Mouse (Mus musculus): ENCODE results near the gene Gm5089. TPM values are rescaled to one million over a fixed set of nuclear protein-coding genes. Genes with fewer than 3 reads are reported as not detected.

Gene Gm5089
- polyA plus RNA-seq, 2 experiments: not detected

- H3K27ac ChIP-seq: no peak overlapping the region
- H3K36me3 ChIP-seq (replicated peaks; ENCODE audit: control insufficient read depth, insufficient read depth, low read depth): no peaks in the 10 kb centered on the region
- peaks cover 56% of the 10 kb centered on the region for H3K27me3 ChIP-seq (ENCODE audit: control insufficient read depth, insufficient read depth, low read length)
- no peaks in the 10 kb centered on the region for H3K9me3 ChIP-seq (ENCODE audit: control insufficient read depth, low read length)
- DNase-seq (ENCODE audit: low read depth in 3 of 3, low spot score in 3 of 3): no peak
- peak overlapping the region; percentile 25; the same call in 1 of the 2 replicates for H3K4me2 ChIP-seq (ENCODE audit: low read depth)
- no peak overlapping the region for H3K9ac ChIP-seq (replicated peaks)
- no peaks in the 10 kb centered on the region for H3K4me1 ChIP-seq (replicated peaks; ENCODE audit: control insufficient read depth in 2 of 2, insufficient read depth in 2 of 2, low read length in 1 of 2)
- ATAC-seq (ENCODE audit: insufficient read depth): no peak
- no peak overlapping the region; a peak in 1 of 4 replicates for H3K4me3 ChIP-seq (ENCODE audit: insufficient read depth in 1 of 2, low read depth in 2 of 2, low read length in 2 of 2)
- WGBS (ENCODE audit: insufficient replicate concordance): 8% methylated on average over 32 of the region's 32 CpGs
- TF ChIP-seq EP300 (IDR thresholded peaks at IDR 0.05; ENCODE audit: low read depth) (no peak), CTCF (IDR thresholded peaks at IDR 0.05; ENCODE audit: low read depth) (0 out of 2 replicates have a peak, but pooled peaks have one; percentile 14)
Observed at GRCm38 (mm10) chr14:122453388-122453995, 2.6 kb upstream of the Gm5089 start.

DNA sequence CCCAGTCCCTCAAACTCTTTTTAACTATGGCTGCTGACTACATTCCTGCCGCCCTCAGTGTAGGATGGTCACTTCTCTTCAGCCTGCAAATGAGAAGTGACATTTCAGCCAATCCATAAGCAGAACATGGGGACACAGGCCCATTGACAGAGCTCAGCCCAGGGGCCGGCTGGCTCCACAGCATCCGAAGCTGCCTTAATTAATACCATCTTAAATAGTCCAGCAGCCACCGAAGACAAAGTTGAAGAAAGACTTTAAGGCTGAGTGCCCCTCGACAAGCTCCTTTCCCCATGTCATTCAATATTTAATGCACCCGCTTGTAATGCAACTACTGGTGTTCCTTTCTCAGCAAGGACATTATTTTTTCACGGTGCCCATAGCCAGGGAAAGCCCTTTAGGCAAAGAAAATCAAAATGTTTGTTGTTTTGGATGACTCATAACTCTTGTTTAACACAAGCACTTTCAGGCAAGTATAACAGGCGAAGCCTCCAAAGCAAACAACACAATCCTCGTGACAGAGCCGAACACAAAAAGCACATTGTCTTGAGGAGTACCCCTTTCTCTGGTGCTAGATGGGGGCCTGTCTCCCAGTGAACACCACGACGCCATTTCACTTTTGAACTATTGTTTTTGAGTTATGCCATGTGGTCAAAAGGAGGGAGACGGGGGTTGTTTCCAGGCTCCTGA, 1.9 kb upstream of the Gm5089 start:
- 40% methylated on average over 13 of the region's 13 CpGs for WGBS (ENCODE audit: insufficient replicate concordance)
- no peaks in the 10 kb centered on the region for H3K9me3 ChIP-seq (ENCODE audit: control insufficient read depth, low read length)

GRCm38 (mm10) chr14:122451551-122452145, 733 bp upstream of the Gm5089 start:
- Histone ChIP-seq H3K9ac (replicated peaks) (no peak overlapping the region), H3K9me3 (ENCODE audit: control insufficient read depth, low read length) (no peaks in the 10 kb centered on the region), H3K4me2 (ENCODE audit: low read depth) (no peak overlapping the region), H3K27ac (no peak overlapping the region), H3K4me3 (ENCODE audit: insufficient read depth in 1 of 2, low read depth in 2 of 2, low read length in 2 of 2) (no peak overlapping the region), H3K4me1 (replicated peaks; ENCODE audit: control insufficient read depth in 2 of 2, insufficient read depth in 2 of 2, low read length in 1 of 2) (no peaks in the 10 kb centered on the region), H3K36me3 (replicated peaks; ENCODE audit: control insufficient read depth, insufficient read depth, low read depth) (no peaks in the 10 kb centered on the region), H3K27me3 (ENCODE audit: control insufficient read depth, insufficient read depth, low read length) (peaks cover 58% of the 10 kb centered on the region)
- ATAC-seq (ENCODE audit: insufficient read depth) (no peak), DNase-seq (ENCODE audit: low read depth in 3 of 3, low spot score in 3 of 3) (no peak)
- WGBS (ENCODE audit: insufficient replicate concordance): 50% methylated on average over 5 of the region's 5 CpGs
- TF ChIP-seq EP300 (IDR thresholded peaks at IDR 0.05; ENCODE audit: low read depth) (no peak), CTCF (IDR thresholded peaks at IDR 0.05; ENCODE audit: low read depth) (no peak)

More for the DNA sequence above, 1.9 kb upstream of the Gm5089 start:
- H3K36me3 ChIP-seq (replicated peaks; ENCODE audit: control insufficient read depth, insufficient read depth, low read depth): no peaks in the 10 kb centered on the region
- TF ChIP-seq EP300 (IDR thresholded peaks at IDR 0.05; ENCODE audit: low read depth) (no peak), CTCF (IDR thresholded peaks at IDR 0.05; ENCODE audit: low read depth) (no peak)
- H3K4me1 ChIP-seq (replicated peaks; ENCODE audit: control insufficient read depth in 2 of 2, insufficient read depth in 2 of 2, low read length in 1 of 2): no peaks in the 10 kb centered on the region
- no peak overlapping the region for H3K9ac ChIP-seq (replicated peaks)
- peaks cover 58% of the 10 kb centered on the region for H3K27me3 ChIP-seq (ENCODE audit: control insufficient read depth, insufficient read depth, low read length)
- ATAC-seq (ENCODE audit: insufficient read depth) (no peak), DNase-seq (ENCODE audit: low read depth in 3 of 3, low spot score in 3 of 3) (no peak)
- H3K4me2 ChIP-seq (ENCODE audit: low read depth): no peak overlapping the region
- H3K4me3 ChIP-seq (ENCODE audit: insufficient read depth in 1 of 2, low read depth in 2 of 2, low read length in 2 of 2): no peak overlapping the region
- no peak overlapping the region for H3K27ac ChIP-seq

DNA sequence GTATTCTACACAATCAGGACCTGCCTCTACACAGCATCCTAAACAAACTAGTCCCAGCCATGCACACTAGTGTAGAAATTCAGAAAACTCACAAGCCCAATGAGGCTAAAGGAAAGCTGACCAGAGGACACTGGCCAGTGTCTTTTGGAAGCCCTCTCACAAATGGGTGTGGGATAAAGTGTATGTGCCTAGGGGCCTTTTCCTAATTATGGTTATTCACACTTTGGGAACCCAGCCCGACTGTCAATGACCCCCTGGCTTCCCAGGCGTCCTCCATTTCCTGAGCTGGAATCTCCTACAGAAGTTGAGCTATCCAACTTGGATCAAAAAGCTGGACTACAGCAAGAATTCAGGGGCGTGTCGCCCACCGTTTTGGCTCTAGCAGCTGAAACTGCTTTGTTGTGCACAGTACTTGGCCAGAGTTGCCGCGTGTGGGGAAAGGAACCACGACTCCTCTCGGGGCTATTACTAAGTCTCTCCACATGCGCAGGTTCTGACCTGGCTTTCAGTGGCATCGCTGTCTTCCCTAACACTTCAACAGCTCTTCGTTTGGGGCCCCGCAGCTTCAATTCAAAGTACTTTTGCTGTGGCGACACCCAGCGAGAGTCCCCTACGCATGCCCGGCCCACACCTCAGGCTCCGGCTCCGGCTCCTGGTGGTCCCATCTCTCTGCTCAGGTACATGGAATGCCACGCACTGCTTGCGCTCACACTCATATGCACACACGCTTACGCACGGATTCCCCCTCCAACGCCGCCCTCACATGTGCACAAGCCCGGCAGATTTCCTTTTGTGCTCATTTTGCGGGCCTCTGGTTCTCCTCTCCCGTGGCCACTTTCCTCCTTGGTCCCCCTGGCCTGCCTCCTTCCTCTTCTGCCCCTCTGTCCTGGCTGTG, 1.1 kb downstream of the Gm5089 start:
- Histone ChIP-seq H3K36me3 (replicated peaks; ENCODE audit: control insufficient read depth, insufficient read depth, low read depth) (no peaks in the 10 kb centered on the region), H3K27ac (no peak overlapping the region), H3K9ac (replicated peaks) (no peak overlapping the region), H3K4me2 (ENCODE audit: low read depth) (no peak overlapping the region), H3K4me1 (replicated peaks; ENCODE audit: control insufficient read depth in 2 of 2, insufficient read depth in 2 of 2, low read length in 1 of 2) (no peaks in the 10 kb centered on the region), H3K9me3 (ENCODE audit: control insufficient read depth, low read length) (no peaks in the 10 kb centered on the region), H3K27me3 (ENCODE audit: control insufficient read depth, insufficient read depth, low read length) (peaks cover 58% of the 10 kb centered on the region), H3K4me3 (ENCODE audit: insufficient read depth in 1 of 2, low read depth in 2 of 2, low read length in 2 of 2) (no peak overlapping the region)
- TF ChIP-seq EP300 (IDR thresholded peaks at IDR 0.05; ENCODE audit: low read depth): no peak
- TF ChIP-seq CTCF (IDR thresholded peaks at IDR 0.05; ENCODE audit: low read depth): no peak
- no peak for ATAC-seq (ENCODE audit: insufficient read depth)
- 9% methylated on average over 29 of the region's 29 CpGs for WGBS (ENCODE audit: insufficient replicate concordance)
- no peak for DNase-seq (ENCODE audit: low read depth in 3 of 3, low spot score in 3 of 3)
